Mouse (Mus musculus) left cerebral cortex, adult 2 months (tissue): ENCODE measurements around the gene Car9. TPM values are rescaled to one million over a fixed set of nuclear protein-coding genes. Genes with fewer than 3 reads are reported as not detected.

ENCODE experiments used
- DNase-seq, 2 experiments: peaks; one replicate each; pipeline ENCODE4 v3.0.0; 2021 to 2022; ENCODE audit warnings: low spot score in 2 of 2, mixed read lengths in 1 of 2; ENCODE audit errors: extremely low spot score in 1 of 2
- H3K27ac ChIP-seq: fragments of 200-600 bp; 2 replicates; pipeline ENCODE4 v1.8.1; 2022
- H3K4me3 ChIP-seq: fragments of 200-600 bp; 2 replicates; pipeline ENCODE4 v1.8.1; 2022
- CTCF ChIP-seq: fragments of 200-600 bp; IDR thresholded peaks from 2 replicates; pipeline ENCODE4 v1.8.1; 2022; ENCODE audit warnings: antibody characterized with exemption, mild to moderate bottlenecking, moderate library complexity
- intact Hi-C: fragments of 180-260 bp; cut with DNase I; formaldehyde crosslinking; loops from one replicate; pipeline ENCODE4 v1.15.1; 2025
- total RNA-seq, 2 experiments: library from RNA; stranded (reverse); gene quantifications; 2 replicates each; pipeline ENCODE4 v1.2.3; 2021

The Car9 gene
- total RNA-seq, 2 experiments from 2014 or later: not detected

DNA sequence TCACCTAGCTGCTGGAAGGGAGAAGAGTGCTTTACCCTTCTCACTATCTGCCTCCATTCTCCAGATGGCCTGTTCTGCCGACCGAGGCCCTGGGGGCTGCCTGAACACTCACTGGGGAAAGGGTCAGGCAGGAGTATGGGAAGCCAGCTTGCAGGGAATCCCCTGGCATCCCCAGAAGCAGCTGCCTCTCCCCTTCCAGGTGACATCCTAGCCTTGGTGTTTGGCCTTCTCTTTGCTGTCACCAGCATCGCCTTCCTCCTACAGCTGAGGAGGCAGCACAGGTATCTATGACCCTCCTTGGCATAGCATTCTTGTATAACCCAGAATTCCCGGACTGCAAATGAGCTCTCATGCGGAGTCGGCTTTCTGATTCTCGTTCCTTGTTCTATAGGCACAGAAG lies 5.9 kb downstream of the Car9 start:
- DNase-seq: no peak
- intact Hi-C loops: no loop called here
- H3K27ac ChIP-seq: no peak overlapping the region
- no peak for TF ChIP-seq CTCF
- H3K4me3 ChIP-seq: no peak overlapping the region

DNA sequence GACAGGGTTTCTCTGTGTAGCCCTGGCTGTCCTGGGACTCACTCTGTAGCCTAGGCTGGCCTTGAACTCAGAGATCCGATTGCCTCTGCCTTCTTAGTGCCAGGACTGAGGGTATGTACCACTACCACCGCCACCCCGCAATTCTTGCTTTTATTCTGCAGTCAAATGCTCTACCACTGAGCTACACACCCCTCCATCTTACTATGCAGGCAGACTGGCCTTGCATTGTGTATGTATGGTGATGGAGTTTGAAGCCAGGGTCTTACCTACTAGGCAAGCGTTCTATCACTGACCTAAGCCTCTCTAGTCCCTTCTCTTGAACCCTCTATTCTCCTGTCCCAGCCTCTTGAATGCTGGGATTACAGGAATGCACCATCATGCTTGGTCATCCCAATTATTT lies 6.5 kb downstream of the Car9 start:
- no peak for TF ChIP-seq CTCF
- no peak overlapping the region for H3K4me3 ChIP-seq
- H3K27ac ChIP-seq: no peak overlapping the region
- intact Hi-C loops: no loop called here
- DNase-seq: no peak

DNA sequence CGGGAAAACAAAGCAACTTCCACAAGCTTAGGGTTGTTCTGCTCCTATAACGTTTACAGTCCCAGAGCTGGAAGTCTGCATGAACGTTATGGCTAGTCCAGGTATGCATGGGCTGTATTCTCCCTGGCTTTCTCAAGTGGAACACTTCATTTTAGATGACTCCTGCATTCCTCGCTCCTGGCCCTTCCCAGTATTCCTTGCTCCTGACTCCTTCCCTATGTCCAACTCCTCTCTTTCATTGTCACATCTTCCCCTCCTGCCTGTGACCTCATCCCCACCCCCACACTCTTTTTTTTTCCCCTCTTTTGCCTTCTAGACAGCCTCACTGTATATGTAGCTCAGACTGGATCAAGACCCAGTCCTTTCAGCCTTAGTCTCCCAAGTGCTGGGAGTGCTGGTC lies 7.0 kb downstream of the Car9 start:
- Histone ChIP-seq H3K4me3 (no peak overlapping the region), H3K27ac (no peak overlapping the region)
- no peak for DNase-seq
- intact Hi-C loops: no loop called here
- TF ChIP-seq CTCF: no peak

DNA sequence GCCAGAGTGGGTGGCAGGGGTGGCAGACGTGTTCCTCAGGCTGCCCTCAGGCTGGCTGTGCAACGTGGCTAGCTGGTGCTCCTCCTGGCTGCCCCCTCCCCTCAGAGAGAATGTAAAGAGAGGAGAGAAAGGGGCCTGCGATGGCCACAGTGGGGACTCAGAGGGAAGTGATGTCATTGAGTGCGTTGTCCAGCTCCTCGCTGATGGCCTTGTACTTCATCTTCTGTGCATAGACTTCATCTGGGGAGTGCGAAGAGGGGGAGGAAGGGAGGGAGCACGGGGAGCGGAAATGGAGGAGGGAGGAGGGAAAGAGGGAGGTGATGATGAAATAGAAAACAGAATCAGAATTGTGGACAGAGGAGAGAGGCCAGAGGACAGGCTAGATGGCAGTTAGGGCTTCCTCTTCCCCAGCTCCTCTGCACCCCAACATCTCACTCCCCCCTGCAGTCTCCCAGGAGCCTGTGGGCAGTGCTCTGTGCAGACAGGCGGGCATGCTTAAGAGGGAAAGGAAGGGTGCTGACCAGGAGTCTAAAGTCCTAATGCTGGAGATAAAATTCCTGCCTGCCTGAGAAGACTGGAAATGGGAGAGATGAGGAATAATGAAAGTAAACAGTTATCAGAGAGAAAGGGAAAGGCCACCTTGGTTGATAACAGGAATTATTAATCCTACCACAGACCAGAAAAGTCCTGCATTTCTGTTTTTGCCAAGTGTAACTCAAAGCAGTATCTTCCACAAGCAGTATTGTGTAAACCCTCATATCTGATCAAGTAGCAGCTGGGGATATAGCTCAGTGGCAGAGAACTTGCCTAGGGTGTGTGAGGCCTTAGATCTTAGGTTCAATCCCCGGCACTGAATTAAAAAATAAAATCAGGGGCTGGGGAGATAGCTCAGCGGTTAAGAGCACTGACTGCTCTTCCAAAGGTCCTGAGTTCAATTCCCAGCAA lies 9.3 kb downstream of the Car9 start:
- H3K4me3 ChIP-seq: no peak overlapping the region
- intact Hi-C loops: no loop called here
- no peak overlapping the region for H3K27ac ChIP-seq
- no peak for DNase-seq
- TF ChIP-seq CTCF: no peak

DNA sequence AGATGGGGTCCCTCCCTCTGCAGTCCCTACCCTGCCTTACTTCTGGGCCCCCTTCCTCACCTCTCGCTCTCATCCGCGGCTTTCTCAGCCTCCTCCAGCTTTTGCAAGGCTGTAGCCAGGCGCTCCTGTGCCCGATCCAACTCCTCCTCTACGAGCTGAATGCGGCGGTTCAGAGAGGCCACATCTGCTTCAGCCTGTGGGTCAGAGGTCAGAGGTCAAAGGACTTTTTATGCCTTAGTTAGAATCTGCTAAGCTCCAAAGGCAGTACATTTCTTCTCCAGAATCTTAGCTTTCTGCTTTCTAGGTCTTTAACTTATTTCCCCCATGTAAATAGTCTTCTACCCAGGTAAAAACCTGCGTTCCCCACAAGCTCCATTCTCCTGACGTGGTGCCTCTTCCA lies 12.8 kb downstream of the Car9 start:
- TF ChIP-seq CTCF: no peak
- H3K4me3 ChIP-seq: peak overlapping the region; percentile 9; the same call in 1 of the 2 replicates
- DNase-seq: no peak
- no peak overlapping the region for H3K27ac ChIP-seq
- intact Hi-C loops: no loop called here

DNA sequence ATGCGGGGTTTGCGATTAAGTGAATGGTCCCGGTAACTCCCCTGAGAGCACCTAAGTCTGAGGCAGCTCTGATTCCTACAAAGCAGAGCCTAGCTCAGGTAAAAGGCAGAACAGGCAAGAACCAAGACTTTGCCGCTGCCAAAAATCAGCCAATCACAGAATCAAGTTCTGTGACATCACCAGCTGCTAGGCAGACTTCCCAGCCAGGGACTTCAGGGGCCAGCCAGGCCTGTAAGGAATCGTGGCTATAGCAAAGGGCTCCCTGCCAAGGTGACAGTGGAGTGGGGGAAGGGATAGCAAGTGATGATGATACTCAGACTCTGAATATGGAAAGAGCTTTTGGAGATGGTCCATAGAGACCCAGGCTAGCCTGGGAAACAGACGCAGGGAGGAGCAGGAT lies 13.2 kb downstream of the Car9 start:
- intact Hi-C loops: no loop called here
- DNase-seq: peak; percentile 86 to 95
- Histone ChIP-seq H3K27ac (no peak overlapping the region), H3K4me3 (peak overlapping the region; percentile 9; the same call in 1 of the 2 replicates)
- no peak for TF ChIP-seq CTCF

DNA sequence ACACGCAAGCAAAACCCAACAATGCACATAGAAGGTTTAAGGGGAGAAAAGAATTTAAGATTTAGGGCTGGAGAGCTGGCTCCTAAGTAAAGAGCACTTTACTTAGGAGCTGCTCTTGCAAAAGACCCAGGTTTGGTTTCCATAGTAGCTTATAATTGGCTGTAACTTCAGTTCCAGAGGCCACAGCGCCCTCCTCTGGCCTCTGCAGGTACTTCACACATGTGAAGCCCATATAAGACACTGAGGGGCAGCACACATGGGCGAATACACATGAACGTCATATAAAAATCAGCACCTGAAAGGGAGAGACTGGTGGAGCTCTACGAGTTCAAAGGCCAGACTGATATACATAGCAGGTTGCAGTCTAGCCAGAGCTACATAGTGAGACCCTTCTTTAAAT lies 21.1 kb downstream of the Car9 start:
- TF ChIP-seq CTCF: peak; percentile 35
- no peak overlapping the region for H3K27ac ChIP-seq
- DNase-seq: no peak
- intact Hi-C loops: loop anchor here (5.0 kb wide), 1 partner anchor 36 kb away; the partner anchor contains the start of gene Ccdc107
- no peak overlapping the region for H3K4me3 ChIP-seq

DNA sequence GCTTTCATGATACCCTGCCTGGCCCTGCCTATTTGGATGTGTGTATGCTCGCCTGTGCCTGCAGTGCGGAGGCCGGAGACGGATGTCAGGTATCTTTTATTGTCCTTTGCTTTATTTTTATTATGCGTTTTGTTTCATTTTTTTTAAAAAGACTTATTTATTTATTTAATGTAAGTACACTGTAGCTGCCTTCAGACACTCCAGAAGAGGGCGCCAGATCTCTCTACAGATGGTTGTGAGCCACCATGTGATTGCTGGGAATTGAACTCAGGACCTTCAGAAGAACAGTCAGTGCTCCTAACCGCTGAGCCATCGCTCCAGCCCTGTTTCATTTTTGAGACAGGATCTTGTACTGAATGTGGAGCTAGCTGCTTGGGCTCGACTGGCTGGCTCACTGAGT lies 21.7 kb downstream of the Car9 start:
- intact Hi-C loops: loop anchor here (5.0 kb wide), 1 partner anchor 36 kb away; the partner anchor contains the start of gene Ccdc107

DNA sequence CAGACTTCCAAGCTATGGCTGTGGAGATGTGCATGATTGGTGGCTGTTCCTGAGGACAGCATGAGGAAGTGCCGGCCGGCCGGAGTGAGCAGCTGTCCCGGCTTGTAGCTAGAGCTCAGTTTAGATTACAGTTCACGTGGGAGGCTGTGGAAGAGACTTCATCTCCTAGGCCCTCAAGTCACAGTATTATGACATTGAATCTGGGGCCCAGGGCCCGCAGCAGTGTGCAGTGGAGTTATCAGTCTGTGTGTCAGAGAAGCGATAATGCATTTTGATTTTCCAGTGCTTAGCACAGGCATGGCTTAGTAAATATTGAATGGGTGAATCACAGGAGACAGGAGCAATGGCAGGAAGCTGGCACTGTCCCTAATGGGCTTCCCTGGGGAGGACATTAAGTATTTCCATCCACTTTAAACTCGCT lies 23.3 kb downstream of the Car9 start:
- DNase-seq: no peak
- TF ChIP-seq CTCF: no peak
- Histone ChIP-seq H3K4me3 (no peak overlapping the region), H3K27ac (peak overlapping the region; percentile 11; the same call in 1 of the 2 replicates)
- intact Hi-C loops: loop anchor here (5.0 kb wide), 1 partner anchor 47 kb away; the partner anchor contains the start of genes Gba2 and Rgp1

More for the DNA sequence above, 21.7 kb downstream of the Car9 start:
- peak; percentile 19 for TF ChIP-seq CTCF
- no peak for DNase-seq
- Histone ChIP-seq H3K4me3 (no peak overlapping the region), H3K27ac (no peak overlapping the region)

DNA sequence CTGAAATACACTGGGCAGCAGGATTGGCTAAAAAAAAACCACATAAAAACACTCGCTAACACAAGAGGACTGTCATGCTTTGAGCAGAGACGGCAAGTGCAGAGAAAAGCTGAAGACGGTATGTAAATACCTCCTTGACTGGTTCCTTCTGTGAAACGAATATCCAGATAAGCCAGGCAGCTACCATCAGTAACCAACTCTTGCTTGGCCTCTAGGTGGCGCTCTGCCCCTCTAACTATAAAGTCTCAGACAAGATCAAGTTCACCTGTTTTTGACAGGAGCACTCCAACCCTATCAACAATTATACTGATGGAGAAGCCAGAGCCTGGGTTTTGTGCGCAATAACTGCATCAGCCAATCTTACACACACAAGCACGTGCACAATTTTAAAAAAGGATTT lies 23.8 kb downstream of the Car9 start:
- TF ChIP-seq CTCF: peak; percentile 90
- intact Hi-C loops: loop anchor here (5.0 kb wide), 1 partner anchor 47 kb away; the partner anchor contains the start of genes Gba2 and Rgp1
- Histone ChIP-seq H3K27ac (no peak overlapping the region), H3K4me3 (no peak overlapping the region)
- peak; percentile 65 to 80 for DNase-seq

DNA sequence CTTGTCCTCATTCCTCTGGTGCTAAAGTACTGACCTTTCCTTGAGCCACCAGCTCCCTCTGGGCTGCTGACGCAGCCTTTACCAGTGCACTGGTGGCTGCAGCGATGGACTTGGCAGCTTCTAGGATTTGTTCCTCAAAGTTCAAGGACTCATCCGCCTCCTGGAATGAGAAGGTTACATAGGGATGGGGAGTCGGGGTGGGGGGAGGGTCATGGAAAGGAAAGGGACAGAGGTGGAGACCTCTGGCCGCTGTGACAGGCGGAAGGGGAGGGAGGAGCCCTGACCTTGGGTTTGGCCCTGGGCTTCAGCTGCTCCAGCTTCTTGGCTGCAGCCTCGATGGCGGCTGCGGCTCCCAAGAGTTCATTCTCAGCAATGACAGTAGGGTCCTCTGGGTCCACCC lies 26.5 kb downstream of the Car9 start:
- H3K4me3 ChIP-seq: no peak overlapping the region
- no peak for DNase-seq
- no peak for TF ChIP-seq CTCF
- intact Hi-C loops: loop anchor here (5.0 kb wide), 1 partner anchor 44 kb away; the partner anchor contains the start of genes Gba2 and Rgp1
- no peak overlapping the region for H3K27ac ChIP-seq

DNA sequence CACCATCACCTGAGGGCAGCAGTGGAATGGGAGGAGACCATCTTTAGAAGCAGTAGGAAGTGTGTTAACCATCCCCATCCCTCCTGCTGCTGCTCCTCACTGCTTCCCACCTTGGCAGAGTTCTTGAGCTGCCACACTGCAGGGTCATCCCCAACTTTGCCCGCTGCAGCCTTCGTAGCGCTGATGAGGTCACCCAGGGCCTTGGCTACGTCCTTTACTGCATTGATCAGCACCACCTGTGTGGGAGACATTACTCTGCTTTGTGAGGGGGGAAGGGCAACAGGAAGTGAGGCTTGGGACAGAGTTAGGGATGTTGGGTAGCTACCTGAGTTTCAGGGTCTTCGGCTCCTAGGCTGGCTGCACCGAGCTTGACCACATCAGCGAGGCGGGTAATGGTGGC lies 28.9 kb downstream of the Car9 start:
- Histone ChIP-seq H3K4me3 (no peak overlapping the region), H3K27ac (no peak overlapping the region)
- intact Hi-C loops: no loop called here
- no peak for TF ChIP-seq CTCF
- no peak for DNase-seq
